Mouse (Mus musculus): ENCODE results near the gene Kdm4c. TPM values are rescaled to one million over a fixed set of nuclear protein-coding genes. Genes with fewer than 3 reads are reported as not detected.
A peak's percentile ranks its signal among the peaks of the same experiment; 100 is the strongest.

Kdm4c gene
- polyA plus RNA-seq, 1 experiment from 2014 or later, result 13.9 TPM

DNA sequence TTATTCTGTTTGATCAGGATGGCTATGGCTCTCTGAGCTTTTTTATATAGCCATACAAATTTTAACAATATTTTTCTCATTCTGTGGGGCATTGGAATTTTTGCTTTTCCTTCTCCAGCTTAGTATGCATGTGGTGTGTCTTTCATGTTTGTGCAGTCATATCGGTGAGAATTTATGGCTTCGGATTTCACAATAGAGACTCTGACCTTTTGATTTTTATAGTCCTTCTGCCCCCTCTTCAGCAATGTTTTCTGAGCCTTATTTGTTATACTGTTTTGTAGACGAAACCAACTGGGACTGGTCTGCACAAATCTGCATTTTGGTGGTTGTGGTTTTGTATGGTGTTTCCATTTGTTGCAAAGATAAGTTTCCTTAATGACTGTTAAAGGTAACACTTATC is 45.6 kb downstream of the Kdm4c start:
- ATAC-seq (ENCODE audit: low FRiP score) (no peak), DNase-seq (ENCODE audit: low spot score, missing footprints) (no peak)
- Histone ChIP-seq H3K9ac (ENCODE audit: low read length) (no peak overlapping the region), H3K4me2 (no peak overlapping the region), H3K9me3 (ENCODE audit: control insufficient read depth, low read length) (no peaks in the 10 kb centered on the region), H3K27me3 (ENCODE audit: control insufficient read depth, insufficient read depth, low read length) (no peaks in the 10 kb centered on the region), H3K36me3 (ENCODE audit: control insufficient read depth, insufficient read depth, low read length) (no peaks in the 10 kb centered on the region), H3K4me1 (ENCODE audit: control insufficient read depth, insufficient read depth, low read length) (no peaks in the 10 kb centered on the region), H3K4me3 (ENCODE audit: low read depth, low read length) (no peak overlapping the region), H3K27ac (ENCODE audit: low read depth, low read length) (no peak overlapping the region)
- 89% methylated on average over 3 of the region's 3 CpGs for WGBS

DNA sequence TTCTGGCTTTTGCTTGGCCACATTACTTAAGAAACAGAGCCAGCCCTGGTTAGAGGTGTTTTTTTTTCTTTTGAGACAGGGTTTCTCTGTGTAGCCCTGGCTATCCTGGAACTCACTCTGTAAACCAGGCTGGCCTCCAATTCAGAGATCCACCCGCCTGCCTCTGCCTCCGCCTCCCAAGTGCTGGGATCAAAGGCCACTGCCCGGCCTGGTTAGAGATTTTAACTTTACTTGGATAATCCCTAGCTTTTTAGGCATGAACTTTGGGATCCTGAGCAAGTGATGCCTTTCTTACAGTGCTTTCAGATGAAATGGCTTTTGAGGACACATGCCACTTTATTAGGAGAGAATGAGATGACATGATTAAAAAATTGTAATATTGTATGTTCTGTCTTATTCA is 52.4 kb downstream of the Kdm4c start:
- Histone ChIP-seq H3K4me3 (ENCODE audit: low read depth, low read length) (no peak overlapping the region), H3K4me2 (no peak overlapping the region), H3K27ac (ENCODE audit: low read depth, low read length) (no peak overlapping the region), H3K9me3 (ENCODE audit: control insufficient read depth, low read length) (no peaks in the 10 kb centered on the region), H3K36me3 (ENCODE audit: control insufficient read depth, insufficient read depth, low read length) (no peaks in the 10 kb centered on the region), H3K27me3 (ENCODE audit: control insufficient read depth, insufficient read depth, low read length) (no peaks in the 10 kb centered on the region), H3K9ac (ENCODE audit: low read length) (no peak overlapping the region), H3K4me1 (ENCODE audit: control insufficient read depth, insufficient read depth, low read length) (no peaks in the 10 kb centered on the region)
- ATAC-seq (ENCODE audit: low FRiP score), result no peak
- DNase-seq (ENCODE audit: low spot score, missing footprints), result no peak
- 66% methylated on average over 3 of the region's 3 CpGs for WGBS

DNA sequence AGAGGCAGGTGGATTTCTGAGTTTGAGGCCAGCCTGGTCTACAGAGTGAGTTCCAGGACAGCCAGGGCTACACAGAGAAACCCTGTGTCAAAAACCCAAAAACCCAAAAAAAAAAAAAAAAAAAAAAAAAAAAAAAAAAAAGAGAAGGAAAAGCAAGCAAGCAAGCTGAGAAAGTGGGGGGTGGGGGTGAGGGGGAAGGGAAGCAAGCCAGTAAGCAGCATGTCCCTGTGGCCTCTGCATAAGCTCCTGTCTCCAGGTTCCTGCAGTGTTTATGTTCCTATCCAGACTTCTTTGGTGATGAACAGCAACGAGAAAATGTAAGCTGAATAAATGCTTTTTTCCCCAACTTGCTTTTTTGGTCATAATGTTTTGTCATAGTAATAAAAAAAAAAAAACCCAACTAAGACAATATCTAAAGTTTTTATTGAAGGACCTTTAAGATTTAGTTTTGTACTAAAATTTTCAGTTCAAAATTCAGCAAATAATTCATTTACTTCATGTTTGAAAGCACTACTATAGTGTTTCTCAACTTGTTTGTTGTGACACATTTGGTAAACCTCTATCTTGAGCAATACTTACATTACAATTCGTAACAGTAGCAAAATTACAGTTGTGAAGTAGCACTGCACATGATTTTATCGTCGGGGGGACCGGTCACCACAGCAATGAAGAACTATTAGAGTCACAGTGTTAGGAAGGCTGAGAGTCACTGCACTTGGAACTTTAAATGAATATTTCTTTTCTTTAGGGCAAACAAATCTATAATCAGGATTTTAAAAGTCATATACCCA is 63.2 kb downstream of the Kdm4c start:
- H3K4me3 ChIP-seq (ENCODE audit: low read depth, low read length), result no peak overlapping the region
- DNase-seq (ENCODE audit: low spot score, missing footprints) (no peak), ATAC-seq (ENCODE audit: low FRiP score) (no peak)
- H3K27ac ChIP-seq (ENCODE audit: low read depth, low read length), result no peak overlapping the region
- no peaks in the 10 kb centered on the region for H3K36me3 ChIP-seq (ENCODE audit: control insufficient read depth, insufficient read depth, low read length)
- no peak overlapping the region for H3K9ac ChIP-seq (ENCODE audit: low read length)
- no peak overlapping the region for H3K4me2 ChIP-seq
- H3K9me3 ChIP-seq (ENCODE audit: control insufficient read depth, low read length), result no peaks in the 10 kb centered on the region
- no peaks in the 10 kb centered on the region for H3K27me3 ChIP-seq (ENCODE audit: control insufficient read depth, insufficient read depth, low read length)
- 93% methylated on average over 5 of the region's 5 CpGs for WGBS
- H3K4me1 ChIP-seq (ENCODE audit: control insufficient read depth, insufficient read depth, low read length), result no peaks in the 10 kb centered on the region

DNA sequence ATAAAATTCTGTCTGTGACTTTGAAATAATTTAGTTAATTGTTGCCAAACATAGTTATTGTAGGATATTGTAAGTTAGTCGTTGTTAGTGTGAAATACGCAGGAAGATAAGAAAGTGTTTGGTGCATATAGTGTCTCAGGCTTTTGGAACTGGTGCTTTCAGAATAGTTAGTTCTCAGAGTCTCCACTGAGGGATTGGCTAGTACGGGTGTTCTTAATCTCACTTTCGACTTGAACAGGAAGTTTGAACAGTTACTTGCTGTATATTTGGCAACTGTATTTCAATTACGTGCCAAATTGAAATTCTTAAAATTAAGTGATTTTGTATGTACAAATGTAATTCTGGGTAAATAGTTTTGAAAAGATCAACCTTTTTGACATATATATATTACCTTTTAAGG is 68.8 kb downstream of the Kdm4c start:
- 93% methylated on average over 5 of the region's 5 CpGs for WGBS
- DNase-seq (ENCODE audit: low spot score, missing footprints), result peak; percentile 28

DNA sequence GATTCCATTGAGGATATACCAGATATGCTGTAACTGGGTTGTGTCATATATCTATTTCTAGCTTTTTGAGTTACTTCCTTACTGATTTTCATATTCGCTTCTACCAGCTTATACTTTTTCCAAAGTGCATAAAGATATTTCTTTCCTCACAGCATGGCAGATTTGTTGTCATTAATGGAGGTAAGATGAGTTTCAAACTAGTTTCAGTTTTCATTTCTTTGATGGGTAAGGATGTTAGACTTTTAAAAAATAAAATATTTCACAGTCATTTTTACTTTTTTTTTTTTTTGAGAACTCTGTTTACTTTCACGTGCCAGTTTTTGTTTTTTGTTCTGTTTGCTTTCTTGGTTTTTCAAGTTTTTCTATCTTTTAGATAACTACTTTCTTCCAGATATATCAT is 70.6 kb downstream of the Kdm4c start:
- H3K4me3 ChIP-seq (ENCODE audit: low read depth, low read length), result no peak overlapping the region
- H3K9me3 ChIP-seq (ENCODE audit: control insufficient read depth, low read length), result no peaks in the 10 kb centered on the region
- peak; percentile 49 for DNase-seq (ENCODE audit: low spot score, missing footprints)
- no peak overlapping the region for H3K9ac ChIP-seq (ENCODE audit: low read length)
- no peak overlapping the region for H3K4me2 ChIP-seq
- H3K27ac ChIP-seq (ENCODE audit: low read depth, low read length), result no peak overlapping the region
- H3K36me3 ChIP-seq (ENCODE audit: control insufficient read depth, insufficient read depth, low read length), result no peaks in the 10 kb centered on the region
- WGBS, result 97% methylated on average over 2 of the region's 2 CpGs
- H3K27me3 ChIP-seq (ENCODE audit: control insufficient read depth, insufficient read depth, low read length), result no peaks in the 10 kb centered on the region
- H3K4me1 ChIP-seq (ENCODE audit: control insufficient read depth, insufficient read depth, low read length), result no peaks in the 10 kb centered on the region
- no peak for ATAC-seq (ENCODE audit: low FRiP score)

More for the DNA sequence above, 68.8 kb downstream of the Kdm4c start:
- H3K9ac ChIP-seq (ENCODE audit: low read length), result no peak overlapping the region
- H3K4me3 ChIP-seq (ENCODE audit: low read depth, low read length), result no peak overlapping the region
- H3K27ac ChIP-seq (ENCODE audit: low read depth, low read length), result no peak overlapping the region
- H3K4me1 ChIP-seq (ENCODE audit: control insufficient read depth, insufficient read depth, low read length), result no peaks in the 10 kb centered on the region
- ATAC-seq (ENCODE audit: low FRiP score), result no peak
- no peaks in the 10 kb centered on the region for H3K9me3 ChIP-seq (ENCODE audit: control insufficient read depth, low read length)
- no peak overlapping the region for H3K4me2 ChIP-seq
- H3K36me3 ChIP-seq (ENCODE audit: control insufficient read depth, insufficient read depth, low read length), result no peaks in the 10 kb centered on the region
- H3K27me3 ChIP-seq (ENCODE audit: control insufficient read depth, insufficient read depth, low read length), result no peaks in the 10 kb centered on the region

- Histone ChIP-seq H3K4me3 (ENCODE audit: low read depth, low read length) (no peak overlapping the region), H3K4me1 (ENCODE audit: control insufficient read depth, insufficient read depth, low read length) (no peaks in the 10 kb centered on the region), H3K36me3 (ENCODE audit: control insufficient read depth, insufficient read depth, low read length) (no peaks in the 10 kb centered on the region), H3K27ac (ENCODE audit: low read depth, low read length) (no peak overlapping the region), H3K4me2 (no peak overlapping the region), H3K9ac (ENCODE audit: low read length) (no peak overlapping the region), H3K9me3 (ENCODE audit: control insufficient read depth, low read length) (no peaks in the 10 kb centered on the region), H3K27me3 (ENCODE audit: control insufficient read depth, insufficient read depth, low read length) (no peaks in the 10 kb centered on the region)
- DNase-seq (ENCODE audit: low spot score, missing footprints) (peak; percentile 76), ATAC-seq (ENCODE audit: low FRiP score) (no peak)
- WGBS, result 96% methylated on average over 5 of the region's 5 CpGs
Measured at GRCm38 (mm10) chr4:74315388-74315787, 73.1 kb downstream of the Kdm4c start.

DNA sequence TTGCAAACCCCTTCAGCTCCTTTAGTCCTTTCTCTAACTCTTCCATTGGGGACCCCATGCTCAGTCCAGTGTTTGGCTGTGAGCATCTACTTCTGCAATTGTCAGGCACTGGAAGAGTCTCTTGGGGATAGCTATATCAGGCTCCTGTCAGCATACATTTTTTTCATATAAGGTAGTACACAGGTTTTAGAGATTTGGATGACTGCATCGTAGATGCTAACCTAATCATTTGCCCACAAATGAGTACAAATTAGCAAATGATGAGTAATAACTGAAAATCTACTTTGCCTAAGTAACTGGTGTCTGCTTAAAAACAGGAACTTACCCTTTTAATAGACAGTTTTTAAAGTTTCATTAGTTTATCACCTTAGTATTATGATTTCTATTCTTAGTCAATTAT is 77.0 kb downstream of the Kdm4c start:
- no peaks in the 10 kb centered on the region for H3K4me1 ChIP-seq (ENCODE audit: control insufficient read depth, insufficient read depth, low read length)
- no peak for DNase-seq (ENCODE audit: low spot score, missing footprints)
- no peaks in the 10 kb centered on the region for H3K36me3 ChIP-seq (ENCODE audit: control insufficient read depth, insufficient read depth, low read length)
- H3K4me2 ChIP-seq, result no peak overlapping the region
- no peaks in the 10 kb centered on the region for H3K9me3 ChIP-seq (ENCODE audit: control insufficient read depth, low read length)
- 91% methylated on average over 1 of the region's 1 CpGs for WGBS
- no peaks in the 10 kb centered on the region for H3K27me3 ChIP-seq (ENCODE audit: control insufficient read depth, insufficient read depth, low read length)
- no peak for ATAC-seq (ENCODE audit: low FRiP score)
- no peak overlapping the region for H3K4me3 ChIP-seq (ENCODE audit: low read depth, low read length)
- no peak overlapping the region for H3K27ac ChIP-seq (ENCODE audit: low read depth, low read length)
- no peak overlapping the region for H3K9ac ChIP-seq (ENCODE audit: low read length)

DNA sequence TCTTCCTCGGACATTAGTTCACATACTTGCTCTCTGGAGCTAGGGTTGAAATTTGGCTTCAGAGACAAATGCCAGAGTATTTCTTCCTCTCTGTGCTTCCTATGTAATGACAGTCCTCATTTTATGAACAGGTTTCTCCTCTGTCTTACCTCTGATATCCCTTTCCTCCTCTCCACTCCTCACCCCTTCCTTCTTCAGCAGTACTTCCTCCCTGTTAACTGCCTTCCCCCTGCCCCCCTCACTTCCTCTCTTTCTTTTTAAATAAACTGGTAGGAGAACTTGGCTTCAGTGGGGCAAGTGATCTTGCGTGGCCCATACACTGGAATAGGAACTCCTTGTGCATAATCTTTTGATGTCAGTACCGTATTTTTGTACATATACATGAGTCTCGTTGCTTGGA is 115.2 kb downstream of the Kdm4c start:
- no peak for ATAC-seq (ENCODE audit: low FRiP score)

DNA sequence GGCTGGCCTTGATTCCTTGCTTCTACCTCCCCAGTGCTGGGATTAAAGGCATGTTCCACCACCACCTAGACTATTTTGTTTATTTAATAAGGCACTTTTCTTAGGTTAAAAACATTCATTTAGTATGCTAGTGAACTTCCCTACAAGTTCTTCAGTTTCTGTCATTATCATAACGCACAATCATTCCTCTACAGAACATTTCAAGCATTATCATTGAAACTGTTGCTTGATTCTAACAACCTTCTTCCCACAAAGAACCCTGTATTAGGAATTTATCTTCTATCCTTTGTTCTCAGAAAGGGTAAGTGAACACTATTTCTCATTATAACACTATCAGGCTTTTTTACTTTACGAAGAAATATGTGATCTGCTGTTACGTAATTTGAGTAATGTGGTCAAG is 118.0 kb downstream of the Kdm4c start:
- no peaks in the 10 kb centered on the region for H3K4me1 ChIP-seq (ENCODE audit: control insufficient read depth, insufficient read depth, low read length)
- H3K36me3 ChIP-seq (ENCODE audit: control insufficient read depth, insufficient read depth, low read length), result 0 out of 2 replicates have a peak, but pooled peaks cover 2% of the 10 kb centered on the region
- no peak overlapping the region for H3K4me2 ChIP-seq
- ATAC-seq (ENCODE audit: low FRiP score) (no peak), DNase-seq (ENCODE audit: low spot score, missing footprints) (no peak)
- no peaks in the 10 kb centered on the region for H3K9me3 ChIP-seq (ENCODE audit: control insufficient read depth, low read length)
- WGBS, result 94% methylated on average over 3 of the region's 3 CpGs
- no peaks in the 10 kb centered on the region for H3K27me3 ChIP-seq (ENCODE audit: control insufficient read depth, insufficient read depth, low read length)
- no peak overlapping the region for H3K4me3 ChIP-seq (ENCODE audit: low read depth, low read length)
- H3K9ac ChIP-seq (ENCODE audit: low read length), result no peak overlapping the region
- H3K27ac ChIP-seq (ENCODE audit: low read depth, low read length), result no peak overlapping the region

More for the DNA sequence above, 115.2 kb downstream of the Kdm4c start:
- Histone ChIP-seq H3K36me3 (ENCODE audit: control insufficient read depth, insufficient read depth, low read length) (0 out of 2 replicates have a peak, but pooled peaks cover 2% of the 10 kb centered on the region), H3K9me3 (ENCODE audit: control insufficient read depth, low read length) (no peaks in the 10 kb centered on the region), H3K27me3 (ENCODE audit: control insufficient read depth, insufficient read depth, low read length) (no peaks in the 10 kb centered on the region), H3K4me2 (no peak overlapping the region), H3K4me3 (ENCODE audit: low read depth, low read length) (no peak overlapping the region), H3K4me1 (ENCODE audit: control insufficient read depth, insufficient read depth, low read length) (no peaks in the 10 kb centered on the region), H3K27ac (ENCODE audit: low read depth, low read length) (no peak overlapping the region), H3K9ac (ENCODE audit: low read length) (no peak overlapping the region)
- peak; percentile 54 for DNase-seq (ENCODE audit: low spot score, missing footprints)
- 88% methylated on average over 4 of the region's 4 CpGs for WGBS
